In the genomic region with DNA sequence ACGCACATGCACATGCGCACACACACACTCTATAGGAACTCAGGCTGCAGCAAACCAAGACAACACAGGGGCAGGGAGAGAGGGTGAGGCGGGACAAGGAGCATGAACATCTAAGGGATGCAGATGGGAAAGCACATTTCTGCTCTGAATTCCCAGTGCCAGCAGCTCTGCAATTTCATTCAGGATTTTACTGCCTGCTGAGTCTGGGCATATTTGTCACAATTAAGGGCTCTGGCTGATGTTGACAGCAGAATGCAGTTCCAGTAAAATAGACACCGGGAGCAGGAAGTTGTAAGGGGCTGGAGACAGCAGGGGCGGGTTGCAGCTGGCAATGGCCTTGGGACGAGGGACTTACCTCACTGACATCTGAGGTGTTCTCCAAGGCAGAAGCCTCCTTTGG, we compare ENCODE assay signal across 14 mouse cellular contexts.
"Had no signal": no experiment of that assay in that cellular context is flagged by ENCODE, and none has a peak within 500 bp of the region (broad histone marks: within the 10 kb centered on the region; RNA-seq: fewer than 3 reads in every experiment).

No protein-coding gene starts in this region.

- DNase-seq: kidney, postnatal 10 days; kidney, postnatal 4 days; liver; liver, embryonic 13.5 days; liver, postnatal 0 days; lung, postnatal 14 days; right cerebral cortex, adult 18-20 months; right cerebral cortex, postnatal 25 days had no signal

- H3K9ac ChIP-seq: limb, embryonic 12.5 days; liver, embryonic 13.5 days; liver, postnatal 0 days; lung, embryonic 15.5 days; neural tube, embryonic 12.5 days had no signal

- H3K27me3 ChIP-seq: limb, embryonic 12.5 days; liver, embryonic 13.5 days; lung, embryonic 15.5 days; neural tube, embryonic 12.5 days had no signal

- H3K4me1 ChIP-seq: lung, embryonic 15.5 days had no signal

- H3K4me2 ChIP-seq: limb, embryonic 12.5 days; liver, embryonic 13.5 days; lung, embryonic 15.5 days; neural tube, embryonic 12.5 days had no signal

- H3K9me3 ChIP-seq: limb, embryonic 12.5 days; liver, embryonic 13.5 days; lung, embryonic 15.5 days; neural tube, embryonic 12.5 days had no signal

- H3K4me3 ChIP-seq: layer of hippocampus, adult 2 months; limb, embryonic 12.5 days; liver, embryonic 13.5 days; lung, embryonic 15.5 days; myocyte; neural tube, embryonic 12.5 days had no signal

- H3K27ac ChIP-seq: layer of hippocampus, adult 2 months; limb, embryonic 12.5 days; liver, embryonic 13.5 days; lung, embryonic 15.5 days; macrophage; neural tube, embryonic 12.5 days had no signal

- ATAC-seq: liver, postnatal 0 days had no signal
